Mouse (Mus musculus): Measurements from ENCODE around the gene Ankrd65.

DNA sequence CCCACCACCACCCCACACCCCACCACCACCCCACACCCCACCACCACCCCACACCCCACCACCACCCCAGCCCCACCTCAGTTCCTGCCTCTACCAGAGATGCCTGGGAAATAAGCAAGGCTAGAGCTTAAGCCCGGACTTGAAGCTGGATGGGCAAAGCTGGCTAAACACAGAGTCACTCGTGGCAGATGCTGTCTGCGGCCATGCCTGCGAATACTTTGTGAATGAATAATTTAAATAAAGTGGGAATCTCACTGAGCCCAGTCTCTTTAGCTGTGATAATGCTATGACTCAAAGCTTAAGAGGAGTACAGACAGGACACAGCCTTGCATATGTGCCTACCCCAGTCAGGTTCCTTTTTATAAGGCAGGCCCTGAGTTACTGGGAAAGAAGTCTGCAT lies 10.7 kb upstream of the Ankrd65 start:
- TF ChIP-seq CTCF (IDR thresholded peaks at IDR 0.05; ENCODE audit: low read depth) (no peak), EP300 (IDR thresholded peaks at IDR 0.05; ENCODE audit: low read depth) (no peak)
